Mouse (Mus musculus) kidney, adult 8-10 months (tissue): ENCODE measurements at regions not wholly inside any gene's neighbourhood (a gene's known extent, or its start where the extent isn't known, plus 50 kb on each side); places are given as distances from the start of the nearest gene placed in this dataset.

Experiments
- DNase-seq, 2 experiments: peaks; one replicate each; pipeline ENCODE4 v3.0.0; 2022

GRCm38 (mm10) chr10:9061979-9062378 lies 176.1 kb upstream of the Sash1 start:
- no peak for DNase-seq

DNA sequence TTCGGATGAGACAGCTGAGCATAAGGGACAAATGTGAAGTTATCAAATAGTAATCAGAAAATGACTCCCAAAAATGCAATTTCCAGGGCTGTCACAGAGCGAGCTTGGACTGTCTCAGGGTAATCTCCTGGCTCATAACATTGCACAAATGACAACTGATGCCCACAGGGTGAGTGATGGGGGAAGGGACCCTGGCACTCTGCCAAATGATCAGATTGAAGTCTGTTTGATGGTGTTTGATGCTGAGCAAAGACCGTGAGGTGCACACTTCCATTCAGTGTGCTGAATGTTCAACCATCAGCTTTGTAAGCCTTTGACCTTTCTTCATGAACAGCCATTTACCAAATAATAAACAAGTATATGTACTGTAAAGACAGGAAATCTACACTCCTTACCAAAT lies 169.4 kb upstream of the Sash1 start:
- no peak for DNase-seq

DNA sequence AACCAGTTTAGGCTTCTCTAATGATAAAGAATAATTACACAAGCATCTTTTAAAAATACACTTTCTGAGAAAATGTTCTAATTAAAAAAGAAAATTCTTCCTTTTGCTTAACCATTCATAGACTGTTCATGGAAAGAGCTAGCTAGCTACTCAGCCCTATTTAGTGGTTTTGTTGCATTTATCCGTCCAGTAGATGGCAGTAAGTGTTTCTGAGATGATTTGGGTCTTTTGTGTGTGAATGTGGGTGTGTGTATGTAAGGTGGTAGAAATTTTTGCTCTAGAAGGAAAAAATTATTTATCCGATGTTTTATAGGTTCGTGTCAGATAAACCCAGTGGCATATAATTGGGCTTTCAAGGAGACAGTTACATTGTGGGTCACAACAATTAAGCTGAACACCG lies 167.5 kb upstream of the Sash1 start:
- no peak for DNase-seq

DNA sequence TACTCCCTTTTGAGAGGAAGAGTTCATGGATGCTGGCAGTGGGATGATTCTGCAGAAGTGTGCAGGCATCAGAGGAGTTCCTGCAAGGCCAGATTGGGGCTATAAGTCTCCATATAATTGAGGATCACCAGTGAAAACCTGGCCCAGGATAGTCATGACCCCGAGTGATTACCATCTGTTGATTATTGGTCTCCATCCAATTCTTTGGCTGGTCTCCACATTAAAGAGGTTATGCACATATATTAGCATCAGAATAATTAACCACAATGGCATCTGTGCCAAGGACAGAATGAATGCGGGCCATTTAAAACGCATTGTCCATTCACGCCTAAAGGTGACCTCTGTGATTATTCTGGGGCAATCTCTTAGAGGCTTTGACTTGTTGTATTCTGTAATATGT lies 161.5 kb upstream of the Sash1 start:
- DNase-seq = no peak

DNA sequence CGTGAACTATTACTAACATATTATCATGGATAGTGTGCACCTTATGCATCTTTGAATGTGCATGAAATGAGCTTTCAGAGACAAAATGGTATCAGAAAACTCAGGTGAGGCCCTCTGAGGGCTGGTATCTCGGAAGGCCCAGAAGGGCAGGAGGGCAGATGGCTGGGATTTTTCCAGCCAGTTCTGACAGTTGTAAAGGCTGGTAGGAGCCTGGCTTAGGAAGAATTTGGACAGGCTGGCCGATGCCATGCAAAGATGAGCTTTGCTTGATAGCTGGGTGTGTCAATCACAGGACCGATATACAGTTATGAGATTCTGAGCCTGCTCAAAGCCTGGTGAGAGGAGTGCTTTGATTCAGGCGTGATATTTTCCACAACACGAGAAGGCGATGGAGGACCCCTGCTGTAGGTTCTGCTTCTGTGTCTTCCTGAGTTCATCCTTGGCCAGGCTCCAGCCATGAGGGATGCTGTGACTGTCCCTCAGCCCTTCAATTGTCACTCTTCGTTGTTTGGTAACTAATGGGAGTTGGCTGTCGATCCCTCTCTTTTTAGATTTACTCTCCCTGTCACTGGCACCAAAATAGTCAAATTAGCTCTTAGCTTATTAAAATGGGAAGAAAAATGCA lies 159.0 kb upstream of the Sash1 start:
- DNase-seq = no peak

DNA sequence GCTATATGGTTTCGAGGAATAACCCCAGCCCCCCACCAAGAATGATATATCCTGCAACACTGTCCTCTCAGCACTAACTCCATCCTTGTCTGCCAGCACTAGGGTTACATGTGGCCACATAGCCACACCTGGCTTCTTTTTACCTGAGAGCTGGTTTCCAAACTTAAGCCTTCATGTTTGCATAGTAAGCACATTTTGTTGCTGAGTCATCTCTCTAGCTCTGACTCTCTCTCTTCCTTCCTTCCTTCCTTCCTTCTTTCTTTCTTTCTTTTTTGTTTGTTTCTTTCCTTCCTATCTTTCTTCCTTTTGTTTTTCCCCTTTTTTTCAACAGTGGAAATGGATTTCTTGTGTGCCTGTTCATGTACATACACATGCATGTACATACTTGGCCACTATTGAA lies 157.6 kb upstream of the Sash1 start:
- no peak for DNase-seq

DNA sequence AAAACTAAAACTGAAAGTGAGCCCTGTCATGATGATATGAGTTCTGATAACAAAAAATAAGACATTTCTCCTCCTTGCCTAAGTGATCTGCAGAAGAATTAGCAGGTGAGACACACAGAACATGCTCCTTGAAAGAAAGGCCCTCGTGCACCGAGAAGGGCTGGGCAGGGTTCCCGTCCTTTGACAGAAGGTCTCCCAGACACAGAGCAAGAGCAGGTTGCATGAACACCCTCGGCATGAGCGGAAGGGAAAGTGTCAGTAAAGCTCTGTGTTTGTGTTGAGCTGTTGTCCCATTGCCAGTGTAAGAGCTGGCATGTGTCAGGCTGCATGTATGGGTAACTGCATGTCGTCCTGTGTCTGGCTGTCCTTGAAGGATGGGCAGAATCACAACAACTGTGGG lies 144.6 kb upstream of the Sash1 start:
- DNase-seq = no peak

DNA sequence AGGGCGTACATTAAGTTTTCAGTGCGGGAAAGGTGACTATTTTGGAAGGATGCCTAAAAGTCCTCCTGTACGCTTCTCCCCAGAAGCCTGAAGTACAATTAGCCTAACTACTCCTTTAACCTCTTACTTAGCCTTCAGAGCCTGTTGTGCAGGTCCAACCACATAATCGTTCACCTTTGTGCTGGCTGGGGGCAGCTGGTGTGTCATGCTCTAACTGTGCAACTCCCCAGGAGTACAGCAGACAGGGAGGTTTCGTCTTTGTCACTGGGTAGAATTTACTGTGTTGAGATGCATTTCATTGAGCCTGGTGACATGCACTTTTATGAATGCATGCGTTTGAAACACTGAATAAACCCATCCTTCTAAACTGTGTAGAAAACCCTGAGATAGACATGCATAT lies 143.6 kb upstream of the Sash1 start:
- no peak for DNase-seq

DNA sequence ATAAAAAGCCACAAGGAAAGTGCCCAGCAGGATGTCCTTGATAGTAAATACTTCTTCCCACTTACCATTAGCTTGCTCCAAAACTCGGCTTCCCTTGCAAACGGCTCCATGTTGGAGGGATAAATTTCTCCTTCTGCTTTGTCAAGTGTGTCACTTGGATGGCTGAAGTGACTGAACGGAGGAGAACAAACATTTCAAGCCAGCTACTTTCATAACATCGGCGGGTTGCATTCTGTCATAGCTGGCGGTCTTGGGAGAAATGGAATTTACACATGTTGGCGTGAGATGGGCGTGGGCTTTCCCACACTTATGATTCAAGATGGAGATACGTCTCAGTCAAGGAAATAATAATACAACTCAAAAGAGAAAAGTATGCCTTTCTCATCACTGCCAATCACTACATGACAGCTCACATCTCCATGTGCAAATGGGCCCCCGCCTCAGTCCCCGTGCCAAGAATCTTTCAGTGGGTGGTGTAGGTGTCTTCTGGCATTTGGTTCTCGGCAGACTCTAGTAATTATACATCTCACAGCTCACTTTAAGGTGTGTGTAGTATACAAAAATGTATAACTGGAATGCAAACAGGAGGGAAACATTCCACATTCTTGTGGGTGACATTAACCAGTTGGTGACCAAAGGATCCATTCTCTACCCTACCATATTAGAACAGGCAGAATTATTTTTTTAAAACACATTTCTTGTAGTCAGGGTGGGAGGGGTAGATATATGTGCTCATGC lies 141.4 kb upstream of the Sash1 start:
- no peak for DNase-seq

DNA sequence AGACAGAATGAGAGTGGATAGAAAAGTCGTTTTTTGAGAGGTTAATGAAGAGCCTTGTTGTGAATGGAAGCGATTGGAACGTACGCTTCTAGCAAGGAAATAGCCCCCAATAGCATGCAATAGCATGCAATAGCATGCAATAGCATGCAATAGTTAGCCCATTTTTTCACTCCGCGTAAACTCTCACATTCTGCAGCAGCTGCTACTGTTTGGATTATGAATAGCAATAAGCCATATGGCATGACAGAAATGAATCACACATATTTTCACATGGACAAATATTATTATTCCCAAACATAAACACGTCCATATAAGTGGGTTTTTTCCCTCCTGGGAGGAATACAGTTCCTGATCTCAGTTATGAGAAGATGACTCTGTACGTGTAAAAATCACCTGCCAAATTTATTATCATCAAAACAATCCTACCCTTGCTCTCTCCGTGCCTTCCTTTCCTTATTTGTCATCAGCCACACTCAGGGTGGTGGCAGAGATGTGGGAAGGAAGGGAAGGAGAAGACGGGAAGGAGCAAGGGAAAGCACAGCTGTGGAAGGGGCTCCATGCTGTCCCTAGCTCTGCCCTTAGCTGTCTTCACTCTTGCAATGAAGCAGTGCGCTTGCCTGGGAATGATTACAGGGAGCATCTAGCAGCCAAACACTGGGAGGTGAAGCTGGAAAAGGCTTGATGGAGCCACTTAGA lies 129.1 kb upstream of the Sash1 start:
- DNase-seq = no peak

DNA sequence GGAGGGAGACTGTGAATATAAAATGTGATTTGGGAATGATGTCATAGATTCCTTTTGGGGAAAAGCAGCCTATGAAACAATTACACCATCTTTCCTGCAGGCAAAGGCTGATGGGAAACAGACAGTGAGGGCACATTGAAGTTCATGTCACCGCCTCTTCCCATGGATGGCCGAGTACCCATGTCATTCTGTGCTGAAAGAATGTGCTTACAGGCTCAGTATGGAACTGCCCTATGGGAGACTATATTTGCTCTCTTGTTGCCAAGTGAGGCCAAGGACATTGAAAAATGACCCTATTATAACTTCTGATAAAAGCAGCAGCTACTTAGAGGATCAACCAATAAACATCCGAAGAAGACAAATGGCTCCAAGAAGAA lies 127.7 kb upstream of the Sash1 start:
- no peak for DNase-seq

DNA sequence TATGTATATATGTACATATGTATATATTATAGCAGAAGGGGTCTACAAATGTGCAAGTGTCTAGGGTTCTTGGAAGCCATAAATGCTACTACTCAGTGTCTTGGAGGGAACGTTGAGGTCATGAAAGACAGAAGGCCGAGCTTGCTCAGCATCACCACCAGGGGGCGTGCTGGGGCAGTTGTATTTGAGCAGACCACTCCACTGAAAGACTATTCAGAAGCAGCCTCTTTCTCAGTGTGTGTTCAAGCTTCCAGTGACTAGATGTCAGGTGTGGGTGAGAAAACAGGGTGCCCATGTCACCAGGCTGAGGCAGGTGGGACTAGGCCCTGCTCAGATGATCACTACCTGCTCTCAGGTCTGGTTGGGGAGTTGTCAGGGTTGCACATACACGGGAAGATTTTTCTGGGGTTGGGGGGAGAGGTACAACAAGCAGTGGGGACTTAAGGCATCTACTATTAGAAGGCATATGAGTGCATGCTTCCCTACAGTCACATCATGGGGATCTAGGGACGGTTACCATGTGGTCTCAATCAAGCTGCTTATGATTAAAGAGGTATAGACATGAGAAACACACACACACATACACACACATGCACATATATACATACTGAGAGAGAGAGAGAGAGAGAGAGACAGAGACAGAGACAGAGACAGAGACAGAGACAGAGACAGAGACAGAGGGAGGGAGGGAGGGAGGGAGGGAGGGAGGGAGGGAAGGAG lies 127.1 kb upstream of the Sash1 start:
- DNase-seq = peak in 1 of 2 experiments; percentile 39

GRCm38 (mm10) chr10:9011906-9012305 lies 126.0 kb upstream of the Sash1 start:
- no peak for DNase-seq

DNA sequence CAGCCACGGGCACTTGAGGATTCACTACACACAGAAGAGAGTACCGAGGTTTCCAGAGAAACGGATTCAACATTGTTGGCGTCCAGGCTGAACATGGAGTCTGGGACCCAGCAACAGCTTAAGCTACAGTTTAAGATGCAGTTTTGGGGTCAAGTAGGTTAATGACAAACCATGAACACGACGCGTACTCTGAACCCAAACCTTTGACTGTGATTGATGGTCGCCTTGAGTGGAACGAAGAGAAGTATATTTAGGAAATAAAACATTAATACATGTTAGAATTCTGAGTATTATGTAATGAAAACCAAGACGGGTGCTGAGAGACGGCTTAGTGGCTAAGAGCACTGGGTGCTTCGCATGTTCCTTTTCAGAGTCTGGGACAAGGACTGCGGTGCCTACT lies 124.3 kb upstream of the Sash1 start:
- peak; percentile 13 to 46 for DNase-seq

GRCm38 (mm10) chr10:9005140-9005909 lies 119.5 kb upstream of the Sash1 start:
- DNase-seq = no peak

GRCm38 (mm10) chr10:9002261-9002660 lies 116.4 kb upstream of the Sash1 start:
- no peak for DNase-seq

DNA sequence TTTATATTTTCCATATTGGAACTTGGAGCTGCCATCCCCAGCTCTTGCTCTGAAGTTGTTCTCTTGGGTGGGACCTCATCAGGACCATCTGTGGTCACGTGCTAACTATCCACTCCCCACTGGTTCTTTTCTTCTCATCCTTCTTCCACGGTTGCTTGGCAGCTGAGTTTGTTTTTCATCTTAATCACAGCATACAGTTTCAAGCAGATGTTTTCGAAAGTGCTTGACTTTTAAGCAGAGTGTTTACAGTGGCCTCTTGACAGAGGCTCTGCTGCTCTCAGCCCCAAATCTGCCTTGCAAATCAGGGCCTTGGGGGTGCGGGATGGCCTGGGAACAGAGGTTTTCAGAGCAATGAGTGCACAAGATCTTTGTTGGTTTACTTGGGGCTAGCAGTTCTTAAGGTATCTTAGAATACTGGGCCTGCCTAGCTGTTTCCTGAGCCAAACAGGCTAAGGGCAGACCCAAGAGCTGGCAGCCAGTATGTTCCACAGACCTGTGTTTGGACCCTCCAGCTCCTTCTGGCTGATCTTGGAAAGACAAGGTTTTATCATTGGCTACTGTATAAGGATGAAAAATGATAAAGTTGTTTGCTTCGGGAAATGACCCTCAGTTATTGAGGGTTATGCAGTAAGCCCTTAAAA lies 113.0 kb upstream of the Sash1 start:
- DNase-seq = no peak

DNA sequence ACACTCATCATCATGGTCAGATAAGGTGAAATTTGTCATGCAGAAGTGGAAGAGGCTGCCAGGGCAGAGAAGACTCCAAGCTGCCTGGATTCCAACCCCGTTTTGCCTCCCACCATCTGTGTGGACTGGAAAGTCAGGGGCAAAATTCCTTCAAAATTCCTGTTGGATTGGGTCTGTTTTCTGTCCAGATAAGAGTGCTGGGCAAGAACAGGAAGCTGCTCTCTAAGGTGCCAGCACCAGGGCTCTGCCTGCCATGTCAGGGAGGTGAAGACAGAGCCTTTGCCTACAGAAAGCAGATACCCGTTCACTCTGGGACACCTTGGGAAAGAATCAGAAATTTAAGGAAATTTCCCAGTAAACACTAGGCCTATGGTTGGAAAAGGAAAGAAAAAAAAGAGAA lies 112.5 kb upstream of the Sash1 start:
- DNase-seq = no peak

DNA sequence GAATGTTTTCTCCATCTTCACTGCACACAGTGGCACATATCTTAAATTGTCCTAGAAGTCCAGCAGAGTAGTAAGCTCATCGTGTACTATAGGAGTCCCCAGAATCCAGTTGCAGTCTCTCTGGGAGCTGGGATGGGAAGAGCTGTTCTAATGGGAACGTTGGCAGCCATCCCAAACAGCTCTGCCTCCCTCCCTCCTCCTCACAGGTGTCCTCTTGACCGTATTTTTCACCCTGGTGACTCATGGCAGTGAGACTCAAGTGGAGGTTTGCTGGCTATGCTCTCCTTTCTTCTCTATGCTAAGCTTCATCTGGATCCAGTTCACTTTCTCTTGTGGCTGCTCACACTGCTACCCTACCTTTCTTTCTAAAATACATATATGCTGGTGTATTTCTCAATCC lies 109.2 kb upstream of the Sash1 start:
- peak in 1 of 2 experiments; percentile 8 for DNase-seq

GRCm38 (mm10) chr10:8986339-8986738 lies 100.5 kb upstream of the Sash1 start:
- no peak for DNase-seq

GRCm38 (mm10) chr10:8983347-8983746 lies 97.5 kb upstream of the Sash1 start:
- DNase-seq = no peak

DNA sequence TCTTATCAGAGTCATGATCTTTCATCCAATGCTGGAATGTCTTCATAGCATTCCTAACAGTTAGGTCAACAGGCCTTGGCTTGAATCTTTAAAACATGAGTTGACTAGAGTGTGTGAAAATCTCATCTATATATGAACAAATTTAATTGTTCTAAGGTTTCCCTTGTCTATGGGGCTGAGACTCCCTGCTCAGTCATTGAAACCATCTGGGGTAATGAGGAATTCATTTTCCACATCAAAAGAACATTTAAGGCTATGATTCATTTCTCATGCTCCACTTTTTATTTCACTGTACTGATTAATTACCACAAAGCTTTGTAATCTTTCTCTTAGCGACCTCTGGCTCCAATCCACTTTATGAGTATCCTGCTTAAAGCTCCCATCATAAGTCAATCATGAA lies 94.7 kb upstream of the Sash1 start:
- DNase-seq = no peak
